Mouse (Mus musculus): ENCODE data around the gene Ndufv3. TPM values are rescaled to one million over a fixed set of nuclear protein-coding genes. Genes with fewer than 3 reads are reported as not detected.

The Ndufv3 gene
- 100 to 1,000 TPM; 245 to 254 TPM for total RNA-seq (2021)
- long read RNA-seq, transcript Ndufv3-202 (3 exons, 493 nt): major isoform, 127 of 154 reads
- long read RNA-seq, transcript Ndufv3-201 (4 exons, 1,582 nt): minor isoform, 16 of 154 reads
- long read RNA-seq, partial matches to known transcripts: 4 of 154 reads
- long read RNA-seq, other reads (novel, unspliced or antisense): 7 of 154 reads

- peak; percentile 97 to 99 for DNase-seq (ENCODE audit: low spot score in 2 of 2)
Measured at GRCm38 (mm10) chr17:31519946-31520838, at the start of gene Ndufv3, which contains the start of gene Wdr4. Ndufv3 (plus strand) TSS chr17:31520115. Wdr4 (minus strand) TSS chr17:31519980.

- DNase-seq (ENCODE audit: low spot score in 2 of 2): peak in 1 of 2 experiments; percentile 33
Measured at GRCm38 (mm10) chr17:31470766-31471418, 49.0 kb upstream of the Ndufv3 start.

- DNase-seq (ENCODE audit: low spot score in 2 of 2): no peak
Measured at GRCm38 (mm10) chr17:31474388-31474787, 45.5 kb upstream of the Ndufv3 start.

- no peak for DNase-seq (ENCODE audit: low spot score in 2 of 2)
Measured at GRCm38 (mm10) chr17:31478606-31479005, 41.3 kb upstream of the Ndufv3 start.

- DNase-seq (ENCODE audit: low spot score in 2 of 2): no peak
Measured at GRCm38 (mm10) chr17:31479108-31479844, 40.6 kb upstream of the Ndufv3 start.

- DNase-seq (ENCODE audit: low spot score in 2 of 2): no peak
Measured at GRCm38 (mm10) chr17:31486616-31487198, 33.2 kb upstream of the Ndufv3 start.

- no peak for DNase-seq (ENCODE audit: low spot score in 2 of 2)
Measured at GRCm38 (mm10) chr17:31487433-31488060, 32.4 kb upstream of the Ndufv3 start.

- DNase-seq (ENCODE audit: low spot score in 2 of 2): no peak
Measured at GRCm38 (mm10) chr17:31491355-31491754, 28.6 kb upstream of the Ndufv3 start.

GRCm38 (mm10) chr17:31492416-31492815 lies 27.5 kb upstream of the Ndufv3 start:
- peak; percentile 68 to 90 for DNase-seq (ENCODE audit: low spot score in 2 of 2)

GRCm38 (mm10) chr17:31494989-31495388 lies 24.9 kb upstream of the Ndufv3 start:
- no peak for DNase-seq (ENCODE audit: low spot score in 2 of 2)

GRCm38 (mm10) chr17:31497726-31498125 lies 22.2 kb upstream of the Ndufv3 start:
- no peak for DNase-seq (ENCODE audit: low spot score in 2 of 2)

GRCm38 (mm10) chr17:31499725-31500124 lies 20.2 kb upstream of the Ndufv3 start:
- DNase-seq (ENCODE audit: low spot score in 2 of 2): no peak

- no peak for DNase-seq (ENCODE audit: low spot score in 2 of 2)
Measured at GRCm38 (mm10) chr17:31500416-31500815, 19.5 kb upstream of the Ndufv3 start.

- no peak for DNase-seq (ENCODE audit: low spot score in 2 of 2)
Measured at GRCm38 (mm10) chr17:31500908-31501307, 19.0 kb upstream of the Ndufv3 start.

GRCm38 (mm10) chr17:31502261-31502927 lies 17.5 kb upstream of the Ndufv3 start:
- DNase-seq (ENCODE audit: low spot score in 2 of 2): no peak

GRCm38 (mm10) chr17:31503337-31503736 lies 16.6 kb upstream of the Ndufv3 start:
- DNase-seq (ENCODE audit: low spot score in 2 of 2): no peak

GRCm38 (mm10) chr17:31503936-31504335 lies 16.0 kb upstream of the Ndufv3 start:
- DNase-seq (ENCODE audit: low spot score in 2 of 2): no peak

- peak in 1 of 2 experiments; percentile 24 for DNase-seq (ENCODE audit: low spot score in 2 of 2)
Measured at GRCm38 (mm10) chr17:31505013-31505412, 14.9 kb upstream of the Ndufv3 start.

- no peak for DNase-seq (ENCODE audit: low spot score in 2 of 2)
Measured at GRCm38 (mm10) chr17:31506282-31506681, 13.6 kb upstream of the Ndufv3 start.

GRCm38 (mm10) chr17:31510944-31511343 lies 9.0 kb upstream of the Ndufv3 start:
- no peak for DNase-seq (ENCODE audit: low spot score in 2 of 2)

All from layer of hippocampus, adult 18-20 months (tissue).